Mouse (Mus musculus) limb, embryonic 12.5 days (tissue): ENCODE results near the gene Mef2d. TPM values are rescaled to one million over a fixed set of nuclear protein-coding genes. Genes with fewer than 3 reads are reported as not detected.

Experiments
- ATAC-seq: fragments of 200-750 bp; cut with Nextera tagmentation; 2 replicates; pipeline ENCODE4 v1.8.0; 2017; ENCODE audit warnings: low read depth, moderate TSS enrichment; ENCODE audit not compliant: insufficient number of reproducible peaks, insufficient read depth, low FRiP score, low TSS enrichment
- H3K27ac ChIP-seq: fragments of 300-500 bp; sonication (generic); 2 replicates; pipeline ENCODE4 v1.5.1; 2016; ENCODE audit warnings: mild to moderate bottlenecking, moderate library complexity
- H3K27me3 ChIP-seq: fragments of 300-500 bp; sonication (generic); 2 replicates; pipeline ENCODE4 v1.6.1; 2016; ENCODE audit warnings: mild to moderate bottlenecking, moderate library complexity
- H3K36me3 ChIP-seq: fragments of 300-500 bp; sonication (generic); 2 replicates; pipeline ENCODE4 v1.6.1; 2016; ENCODE audit warnings: mild to moderate bottlenecking, moderate library complexity
- H3K4me1 ChIP-seq: fragments of 300-500 bp; sonication (generic); replicated peaks from 2 replicates; pipeline ENCODE4 v1.6.1; 2016
- H3K4me2 ChIP-seq: fragments of 300-500 bp; sonication (generic); 2 replicates; pipeline ENCODE4 v1.6.1; 2016; ENCODE audit warnings: mild to moderate bottlenecking, moderate library complexity
- H3K4me3 ChIP-seq: fragments of 300-500 bp; sonication (generic); replicated peaks from 2 replicates; pipeline ENCODE4 v1.5.1; 2016; ENCODE audit warnings: mild to moderate bottlenecking
- H3K9ac ChIP-seq: fragments of 300-500 bp; sonication (generic); replicated peaks from 2 replicates; pipeline ENCODE4 v1.6.1; 2016; ENCODE audit warnings: mild to moderate bottlenecking, moderate library complexity
- H3K9me3 ChIP-seq: fragments of 300-500 bp; sonication (generic); 2 replicates; pipeline ENCODE4 v1.6.1; 2016; ENCODE audit warnings: mild to moderate bottlenecking, moderate library complexity
- WGBS: fragments of 180-500 bp; shearing (Covaris S2); methylation state at CpG from one replicate; pipeline ENCODE4 v1.1.7; 2016; 5-methylcytosine and 5-hydroxymethylcytosine counted together
- polyA plus RNA-seq: library from polyadenylated mRNA; unstranded; fragments of >200 nt; fragmentation: Nextera tagmentation; extraction: Ambion mirVana; gene quantifications from 2 replicates; pipeline ENCODE4 v1.2.1, GENCODE M21; 2016

Mef2d gene
- polyA plus RNA-seq, 1 experiment from 2014 or later: 12.1 TPM

- WGBS: 91% methylated on average over 4 of the region's 4 CpGs
- Histone ChIP-seq H3K27me3 (peaks cover 17% of the 10 kb centered on the region), H3K36me3 (peaks cover 9% of the 10 kb centered on the region; the same call in 1 of the 2 replicates), H3K27ac (no peak overlapping the region), H3K9me3 (no peaks in the 10 kb centered on the region), H3K4me2 (no peak overlapping the region), H3K4me1 (no peaks in the 10 kb centered on the region; the same call in 1 of the 2 replicates), H3K4me3 (no peak overlapping the region), H3K9ac (no peak overlapping the region)
- ATAC-seq: no peak
These were observed 36.8 kb downstream of the Mef2d start for GRCm38 (mm10) chr3:88178986-88179385.

GRCm38 (mm10) chr3:88181374-88181773 is 39.2 kb downstream of the Mef2d start:
- H3K27ac ChIP-seq: no peak overlapping the region
- H3K4me1 ChIP-seq: no peaks in the 10 kb centered on the region; the same call in 1 of the 2 replicates
- 57% methylated on average over 4 of the region's 4 CpGs for WGBS
- H3K9me3 ChIP-seq: no peaks in the 10 kb centered on the region
- no peak overlapping the region for H3K4me2 ChIP-seq
- peaks cover 27% of the 10 kb centered on the region for H3K27me3 ChIP-seq
- no peak for ATAC-seq
- H3K36me3 ChIP-seq: no peaks in the 10 kb centered on the region
- no peak overlapping the region for H3K4me3 ChIP-seq
- no peak overlapping the region for H3K9ac ChIP-seq

GRCm38 (mm10) chr3:88186424-88186823 is 44.3 kb downstream of the Mef2d start:
- no peaks in the 10 kb centered on the region for H3K36me3 ChIP-seq
- H3K4me2 ChIP-seq: no peak overlapping the region
- H3K9me3 ChIP-seq: 0 out of 2 replicates have a peak, but pooled peaks cover 3% of the 10 kb centered on the region
- H3K4me1 ChIP-seq: no peaks in the 10 kb centered on the region
- no peak for ATAC-seq
- H3K4me3 ChIP-seq: no peak overlapping the region
- no peak overlapping the region for H3K27ac ChIP-seq
- H3K27me3 ChIP-seq: peaks cover 24% of the 10 kb centered on the region
- no peak overlapping the region for H3K9ac ChIP-seq
- 71% methylated on average over 3 of the region's 3 CpGs for WGBS

- 26% methylated on average over 3 of the region's 3 CpGs for WGBS
- Histone ChIP-seq H3K27me3 (peaks cover 50% of the 10 kb centered on the region), H3K4me3 (no peak overlapping the region), H3K9me3 (0 out of 2 replicates have a peak, but pooled peaks cover 3% of the 10 kb centered on the region), H3K4me2 (no peak overlapping the region), H3K9ac (no peak overlapping the region), H3K4me1 (no peaks in the 10 kb centered on the region), H3K36me3 (no peaks in the 10 kb centered on the region), H3K27ac (no peak overlapping the region)
- ATAC-seq: no peak
These were observed 49.0 kb downstream of the Mef2d start for GRCm38 (mm10) chr3:88191146-88191545.

GRCm38 (mm10) chr3:88191820-88192616 is 49.8 kb downstream of the Mef2d start:
- Histone ChIP-seq H3K4me2 (no peak overlapping the region), H3K36me3 (no peaks in the 10 kb centered on the region), H3K27ac (no peak overlapping the region), H3K27me3 (peaks cover 58% of the 10 kb centered on the region), H3K9ac (no peak overlapping the region), H3K4me1 (no peaks in the 10 kb centered on the region), H3K4me3 (no peak overlapping the region), H3K9me3 (0 out of 2 replicates have a peak, but pooled peaks cover 3% of the 10 kb centered on the region)
- WGBS: 28% methylated on average over 9 of the region's 9 CpGs
- no peak for ATAC-seq

GRCm38 (mm10) chr3:88197741-88198504 is 55.8 kb downstream of the Mef2d start:
- Histone ChIP-seq H3K36me3 (no peaks in the 10 kb centered on the region), H3K4me2 (no peak overlapping the region), H3K27me3 (peaks cover 98% of the 10 kb centered on the region), H3K9me3 (no peaks in the 10 kb centered on the region), H3K27ac (no peak overlapping the region), H3K4me3 (no peak overlapping the region), H3K4me1 (peaks cover 9% of the 10 kb centered on the region), H3K9ac (no peak overlapping the region)
- ATAC-seq: no peak
- WGBS: 7% methylated on average over 10 of the region's 10 CpGs

- H3K4me1 ChIP-seq: peaks cover 9% of the 10 kb centered on the region
- no peak overlapping the region for H3K9ac ChIP-seq
- WGBS: 3% methylated on average over 9 of the region's 9 CpGs
- H3K36me3 ChIP-seq: no peaks in the 10 kb centered on the region
- H3K9me3 ChIP-seq: no peaks in the 10 kb centered on the region
- no peak overlapping the region for H3K4me3 ChIP-seq
- H3K27me3 ChIP-seq: peaks cover 98% of the 10 kb centered on the region
- H3K4me2 ChIP-seq: no peak overlapping the region
- no peak for ATAC-seq
- no peak overlapping the region for H3K27ac ChIP-seq
These were observed 56.4 kb downstream of the Mef2d start for GRCm38 (mm10) chr3:88198505-88199020.

- 21% methylated on average over 2 of the region's 2 CpGs for WGBS
- H3K27ac ChIP-seq: no peak overlapping the region
- ATAC-seq: no peak
- H3K4me2 ChIP-seq: no peak overlapping the region
- H3K9me3 ChIP-seq: no peaks in the 10 kb centered on the region
- peaks cover 9% of the 10 kb centered on the region for H3K4me1 ChIP-seq
- H3K4me3 ChIP-seq: no peak overlapping the region
- H3K36me3 ChIP-seq: no peaks in the 10 kb centered on the region
- peaks cover 98% of the 10 kb centered on the region for H3K27me3 ChIP-seq
- no peak overlapping the region for H3K9ac ChIP-seq
These were observed 57.5 kb downstream of the Mef2d start for GRCm38 (mm10) chr3:88199541-88200110.

- H3K9ac ChIP-seq: no peak overlapping the region
- WGBS: under 1% methylated on average over 61 of the region's 61 CpGs
These were observed 58.2 kb downstream of the Mef2d start for GRCm38 (mm10) chr3:88200161-88200971.

GRCm38 (mm10) chr3:88200972-88201330 is 58.8 kb downstream of the Mef2d start:
- Histone ChIP-seq H3K4me1 (peaks cover 12% of the 10 kb centered on the region), H3K9ac (no peak overlapping the region), H3K36me3 (no peaks in the 10 kb centered on the region), H3K4me3 (peak overlapping the region; percentile 31), H3K27ac (no peak overlapping the region), H3K4me2 (peak overlapping the region; percentile 44), H3K27me3 (peaks cover 99% of the 10 kb centered on the region), H3K9me3 (no peaks in the 10 kb centered on the region)
- 1% methylated on average over 37 of the region's 37 CpGs for WGBS
- ATAC-seq: no peak

More at GRCm38 (mm10) chr3:88200161-88200971, 58.2 kb downstream of the Mef2d start:
- no peak overlapping the region for H3K27ac ChIP-seq
- no peaks in the 10 kb centered on the region for H3K36me3 ChIP-seq
- no peak for ATAC-seq
- H3K9me3 ChIP-seq: no peaks in the 10 kb centered on the region
- H3K4me2 ChIP-seq: peak overlapping the region; percentile 44
- H3K4me1 ChIP-seq: peaks cover 9% of the 10 kb centered on the region
- peaks cover 99% of the 10 kb centered on the region for H3K27me3 ChIP-seq
- H3K4me3 ChIP-seq: peak overlapping the region; percentile 31
